Mouse (Mus musculus) myocyte (in vitro differentiated cells): ENCODE results near the gene Gm38393. TPM values are rescaled to one million over a fixed set of nuclear protein-coding genes. Genes with fewer than 3 reads are reported as not detected.

ENCODE experiments used
- H3K27me3 ChIP-seq: one replicate; pipeline ENCODE4 v1.6.1; 2011; ENCODE audit not compliant: control insufficient read depth, insufficient read depth, insufficient read length
- H3K36me3 ChIP-seq: one replicate; pipeline ENCODE4 v1.6.1; 2011; ENCODE audit not compliant: control insufficient read depth, insufficient read depth
- H3K4me2 ChIP-seq: one replicate; pipeline ENCODE4 v1.6.1; 2011; ENCODE audit warnings: low read depth, control low read depth
- H3K4me3 ChIP-seq: one replicate; pipeline ENCODE4 v1.5.1; 2011; ENCODE audit warnings: mild to moderate bottlenecking, control low read depth, moderate library complexity
- H3K79me2 ChIP-seq: one replicate; pipeline ENCODE4 v1.6.1; 2011; ENCODE audit not compliant: control insufficient read depth, insufficient read depth
- H3ac ChIP-seq: one replicate; pipeline ENCODE4 v1.6.1; 2011; ENCODE audit not compliant: control insufficient read depth, insufficient read length
- CEBPB ChIP-seq: IDR thresholded peaks from 2 replicates; pipeline ENCODE4 v1.6.1; 2011; ENCODE audit warnings: mild to moderate bottlenecking, moderate library complexity; ENCODE audit not compliant: poor library complexity, insufficient read depth, severe bottlenecking
- E2F4 ChIP-seq: IDR thresholded peaks from one replicate; pipeline ENCODE4 v1.6.1; 2011; ENCODE audit warnings: mild to moderate bottlenecking, control low read depth, moderate library complexity; ENCODE audit not compliant: insufficient read depth
- MAX ChIP-seq: IDR thresholded peaks from one replicate; pipeline ENCODE4 v1.6.1; 2011; ENCODE audit warnings: low read depth, mild to moderate bottlenecking, control low read depth
- MYOD1 ChIP-seq, 3 experiments: IDR thresholded peaks; one replicate each; pipeline ENCODE4 v1.6.1; 2011; ENCODE audit warnings: control low read depth in 2 of 3, low read depth in 2 of 3, mild to moderate bottlenecking in 2 of 3, moderate library complexity in 1 of 3; ENCODE audit not compliant: insufficient read length in 2 of 3, control insufficient read depth in 1 of 3
- MYOG ChIP-seq, 3 experiments: IDR thresholded peaks; one replicate each; pipeline ENCODE4 v1.6.1; 2011; ENCODE audit warnings: control low read depth in 2 of 3, low read depth in 2 of 3, mild to moderate bottlenecking in 2 of 3; ENCODE audit not compliant: insufficient read length in 2 of 3, control insufficient read depth in 1 of 3, insufficient read depth in 1 of 3
- POLR2A ChIP-seq: IDR thresholded peaks from one replicate; pipeline ENCODE4 v1.6.1; 2011; ENCODE audit warnings: low read depth, mild to moderate bottlenecking, control low read depth, moderate library complexity; ENCODE audit not compliant: insufficient read length
- POLR2AphosphoS2 ChIP-seq: IDR thresholded peaks from one replicate; pipeline ENCODE4 v1.6.1; 2011; ENCODE audit warnings: low read depth, control low read depth; ENCODE audit not compliant: insufficient read length
- REST ChIP-seq: IDR thresholded peaks from one replicate; pipeline ENCODE4 v1.6.1; 2011; ENCODE audit warnings: mild to moderate bottlenecking, control low read depth, moderate library complexity; ENCODE audit not compliant: insufficient read depth, insufficient read length
- SRF ChIP-seq: IDR thresholded peaks from one replicate; pipeline ENCODE4 v1.6.1; 2011; ENCODE audit warnings: low read depth; ENCODE audit not compliant: control insufficient read depth, insufficient read length
- TCF12 ChIP-seq: IDR thresholded peaks from one replicate; pipeline ENCODE4 v1.6.1; 2011; ENCODE audit warnings: mild to moderate bottlenecking, control low read depth; ENCODE audit not compliant: poor library complexity, insufficient read depth, severe bottlenecking
- TCF3 ChIP-seq: IDR thresholded peaks from one replicate; pipeline ENCODE4 v1.6.1; 2011; ENCODE audit warnings: low read depth, control low read depth; ENCODE audit not compliant: insufficient read length
- USF1 ChIP-seq: IDR thresholded peaks from one replicate; pipeline ENCODE4 v1.6.1; 2011; ENCODE audit warnings: low read depth, mild to moderate bottlenecking, control low read depth, moderate library complexity
- polyA plus RNA-seq: library from polyadenylated mRNA; unstranded; fragments of >200 nt; fragmentation: generic; extraction: Trizol; gene quantifications from one replicate; pipeline ENCODE4 v1.2.1, GENCODE M21; 2012; ENCODE audit warnings: missing spikeins

Gm38393 gene
- polyA plus RNA-seq, 1 experiment = 0.14 TPM

- no peaks in the 10 kb centered on the region for H3K79me2 ChIP-seq
- peak overlapping the region; percentile 48 for H3K4me2 ChIP-seq
- H3K27me3 ChIP-seq = no peaks in the 10 kb centered on the region
- TF ChIP-seq REST = no peak
- TF ChIP-seq TCF3 = no peak
- no peak for TF ChIP-seq POLR2A
- H3K36me3 ChIP-seq = no peaks in the 10 kb centered on the region
- no peak overlapping the region for H3ac ChIP-seq
- peak overlapping the region; percentile 35 for H3K4me3 ChIP-seq
Measured at GRCm38 (mm10) chr7:60003921-60004605, 801 bp downstream of the Gm38393 start.

- H3ac ChIP-seq = no peak overlapping the region
- TF ChIP-seq MYOG (IDR thresholded peaks at IDR 0.05; ENCODE audit: control insufficient read depth in 1 of 3, insufficient read depth in 1 of 3, insufficient read length in 2 of 3, low read depth in 2 of 3) (no peak), POLR2A (no peak), E2F4 (no peak), MYOD1 (IDR thresholded peaks at IDR 0.05; ENCODE audit: control insufficient read depth in 1 of 3, insufficient read length in 2 of 3, low read depth in 2 of 3) (no peak), TCF12 (no peak), SRF (no peak)
- H3K27me3 ChIP-seq = no peaks in the 10 kb centered on the region
- no peaks in the 10 kb centered on the region for H3K36me3 ChIP-seq
- peak overlapping the region; percentile 35 for H3K4me3 ChIP-seq
- H3K4me2 ChIP-seq = peak overlapping the region; percentile 18
- H3K79me2 ChIP-seq = no peaks in the 10 kb centered on the region
Measured at GRCm38 (mm10) chr7:60003006-60003865, 1.6 kb downstream of the Gm38393 start.

GRCm38 (mm10) chr7:59978646-59979045 lies 26.2 kb downstream of the Gm38393 start:
- no peaks in the 10 kb centered on the region for H3K36me3 ChIP-seq
- H3ac ChIP-seq = no peak overlapping the region
- no peak overlapping the region for H3K4me2 ChIP-seq
- TF ChIP-seq POLR2A = no peak
- TF ChIP-seq MYOG (IDR thresholded peaks at IDR 0.05; ENCODE audit: control insufficient read depth in 1 of 3, insufficient read depth in 1 of 3, insufficient read length in 2 of 3, low read depth in 2 of 3) = no peak
- no peak for TF ChIP-seq CEBPB
- TF ChIP-seq SRF = no peak
- TF ChIP-seq REST = no peak
- no peak for TF ChIP-seq MAX
- TF ChIP-seq TCF12 = no peak
- no peak for TF ChIP-seq TCF3
- no peak for TF ChIP-seq USF1
- TF ChIP-seq POLR2AphosphoS2 = no peak
- TF ChIP-seq E2F4 = no peak
- TF ChIP-seq MYOD1 (IDR thresholded peaks at IDR 0.05; ENCODE audit: control insufficient read depth in 1 of 3, insufficient read length in 2 of 3, low read depth in 2 of 3) = no peak
- no peaks in the 10 kb centered on the region for H3K27me3 ChIP-seq
- H3K4me3 ChIP-seq = no peak overlapping the region
- no peaks in the 10 kb centered on the region for H3K79me2 ChIP-seq

Other genes starting within 250 kb of the Gm38393 start
- gene Snurf, start within 50 bp of the Gm38393 start, polyA plus RNA-seq = not detected
- gene Snrpn, start 135.2 kb upstream of the Gm38393 start, polyA plus RNA-seq = 25.9 TPM